Mouse (Mus musculus): Measurements from ENCODE around the gene Tldc2. TPM values are rescaled to one million over a fixed set of nuclear protein-coding genes. Genes with fewer than 3 reads are reported as not detected.

Tldc2 gene
- polyA plus RNA-seq (2014; fragmentation: Illumina TruSeq; extraction: RNeasy Lipid Tissue Mini Kit (QIAGEN cat#74804); ENCODE audit: low read depth, low replicate concordance), result not detected

GRCm38 (mm10) chr2:157086796-157087195, at the start of gene Tldc2:
Gene Tldc2, plus strand, starts transcription at chr2:157087055.

GRCm38 (mm10) chr2:157078793-157079700, 7.8 kb upstream of the Tldc2 start, which contains the start of gene Soga1:
Gene Soga1, minus strand, starts transcription at chr2:157079254.

GRCm38 (mm10) chr2:157135014-157135413, 48.2 kb downstream of the Tldc2 start, which contains the start of gene Samhd1:
Gene Samhd1, minus strand, starts transcription at chr2:157135265.

Other genes with a start within 250 kb of the Tldc2 start
- gene Tgif2, start 247.0 kb upstream of the Tldc2 start, polyA plus RNA-seq (2014; fragmentation: Illumina TruSeq; extraction: RNeasy Lipid Tissue Mini Kit (QIAGEN cat#74804); ENCODE audit: low read depth, low replicate concordance), result 7.4 TPM
- gene 4930518I15Rik, start 229.1 kb upstream of the Tldc2 start, polyA plus RNA-seq (2014; fragmentation: Illumina TruSeq; extraction: RNeasy Lipid Tissue Mini Kit (QIAGEN cat#74804); ENCODE audit: low read depth, low replicate concordance), result 2.7 TPM
- 68.7 TPM for gene Rab5if, start 223.9 kb upstream of the Tldc2 start, polyA plus RNA-seq (2014; fragmentation: Illumina TruSeq; extraction: RNeasy Lipid Tissue Mini Kit (QIAGEN cat#74804); ENCODE audit: low read depth, low replicate concordance)
- gene Sla2, start 199.9 kb upstream of the Tldc2 start, polyA plus RNA-seq (2014; fragmentation: Illumina TruSeq; extraction: RNeasy Lipid Tissue Mini Kit (QIAGEN cat#74804); ENCODE audit: low read depth, low replicate concordance), result not detected
- gene Ndrg3, start 95.0 kb upstream of the Tldc2 start, polyA plus RNA-seq (2014; fragmentation: Illumina TruSeq; extraction: RNeasy Lipid Tissue Mini Kit (QIAGEN cat#74804); ENCODE audit: low read depth, low replicate concordance), result 248 TPM
- 63.1 TPM for gene Dsn1, start 79.9 kb upstream of the Tldc2 start, polyA plus RNA-seq (2014; fragmentation: Illumina TruSeq; extraction: RNeasy Lipid Tissue Mini Kit (QIAGEN cat#74804); ENCODE audit: low read depth, low replicate concordance)
- 0.45 TPM for gene Soga1, start 7.8 kb upstream of the Tldc2 start, polyA plus RNA-seq (2014; fragmentation: Illumina TruSeq; extraction: RNeasy Lipid Tissue Mini Kit (QIAGEN cat#74804); ENCODE audit: low read depth, low replicate concordance)
- gene Samhd1, start 48.2 kb downstream of the Tldc2 start, polyA plus RNA-seq (2014; fragmentation: Illumina TruSeq; extraction: RNeasy Lipid Tissue Mini Kit (QIAGEN cat#74804); ENCODE audit: low read depth, low replicate concordance), result 33.3 TPM
- 36.3 TPM for gene Rbl1, start 117.5 kb downstream of the Tldc2 start, polyA plus RNA-seq (2014; fragmentation: Illumina TruSeq; extraction: RNeasy Lipid Tissue Mini Kit (QIAGEN cat#74804); ENCODE audit: low read depth, low replicate concordance)
- gene Rpn2, start 192.0 kb downstream of the Tldc2 start, polyA plus RNA-seq (2014; fragmentation: Illumina TruSeq; extraction: RNeasy Lipid Tissue Mini Kit (QIAGEN cat#74804); ENCODE audit: low read depth, low replicate concordance), result 264 TPM
- gene Mroh8, start 192.5 kb downstream of the Tldc2 start, polyA plus RNA-seq (2014; fragmentation: Illumina TruSeq; extraction: RNeasy Lipid Tissue Mini Kit (QIAGEN cat#74804); ENCODE audit: low read depth, low replicate concordance), result 96.6 TPM